Mouse (Mus musculus) left cerebral cortex, postnatal 4 days (tissue): ENCODE data around the gene Ctsr. TPM values are rescaled to one million over a fixed set of nuclear protein-coding genes. Genes with fewer than 3 reads are reported as not detected.
"Not testable (repeated sequence)": the region's sequence is repeated elsewhere in the genome, so short reads cannot be mapped to it uniquely, and the experiment has no call there.

Experiments used
- DNase-seq: peaks from one replicate; pipeline ENCODE4 v3.0.0-alpha.2; 2022
- intact Hi-C: fragments of 180-260 bp; cut with DNase I; formaldehyde crosslinking; loops from one replicate; pipeline ENCODE4 v1.15.1; 2025
- total RNA-seq, 2 experiments: library from RNA; stranded (reverse); gene quantifications; 2 replicates each; pipeline ENCODE4 v1.2.3; 2021

The Ctsr gene
- total RNA-seq, result not detected

- no peak for DNase-seq
- intact Hi-C loops, result no loop called here
Measured at GRCm38 (mm10) chr13:61164156-61164555, at the start of gene Ctsr. Gene Ctsr, minus strand, starts transcription at chr13:61164256.

GRCm38 (mm10) chr13:61203310-61203709, 39.3 kb upstream of the Ctsr start, which contains the start of gene Cts6:
Gene Cts6, minus strand, starts transcription at chr13:61203410.
- DNase-seq, result no peak
- intact Hi-C loops, result no loop called here

- intact Hi-C loops, DNase-seq: not testable (repeated sequence)
Measured at GRCm38 (mm10) chr13:61185151-61185933, 21.3 kb upstream of the Ctsr start.

- no peak for DNase-seq
- intact Hi-C loops, result no loop called here
Measured at GRCm38 (mm10) chr13:61164622-61165021, 566 bp upstream of the Ctsr start.

Other genes with a start within 250 kb of the Ctsr start
- not detected for gene Gm49393, start 228.7 kb downstream of the Ctsr start, total RNA-seq
- gene Gm49391, start 227.7 kb downstream of the Ctsr start, total RNA-seq, result 1 to 10 TPM; 1.2 to 2.5 TPM
- 10 to 100 TPM; 14.8 to 16.7 TPM for gene Ctla2a, start 227.6 kb downstream of the Ctsr start, total RNA-seq
- gene Tpbpa, start 222.3 kb downstream of the Ctsr start, total RNA-seq, result not detected
- not detected for gene Ctsj, start 158.3 kb downstream of the Ctsr start, total RNA-seq
- not detected for gene Ctsq, start 123.6 kb downstream of the Ctsr start, total RNA-seq
- not detected for gene Cts6, start 39.2 kb upstream of the Ctsr start, total RNA-seq
- gene Cts8, start 91.1 kb upstream of the Ctsr start, total RNA-seq, result not detected
- gene Gm49398, start 124.6 kb upstream of the Ctsr start, total RNA-seq, result not detected
- not detected for gene Cts7, start 193.9 kb upstream of the Ctsr start, total RNA-seq